Mouse (Mus musculus) WW6 (cell line): ENCODE data around the gene Lrfn3.

Source experiments
- DNase-seq: peaks from one replicate; pipeline ENCODE4 v3.0.0-alpha.2; 2013; ENCODE audit warnings: low read depth, low spot score

The Lrfn3 gene

DNA sequence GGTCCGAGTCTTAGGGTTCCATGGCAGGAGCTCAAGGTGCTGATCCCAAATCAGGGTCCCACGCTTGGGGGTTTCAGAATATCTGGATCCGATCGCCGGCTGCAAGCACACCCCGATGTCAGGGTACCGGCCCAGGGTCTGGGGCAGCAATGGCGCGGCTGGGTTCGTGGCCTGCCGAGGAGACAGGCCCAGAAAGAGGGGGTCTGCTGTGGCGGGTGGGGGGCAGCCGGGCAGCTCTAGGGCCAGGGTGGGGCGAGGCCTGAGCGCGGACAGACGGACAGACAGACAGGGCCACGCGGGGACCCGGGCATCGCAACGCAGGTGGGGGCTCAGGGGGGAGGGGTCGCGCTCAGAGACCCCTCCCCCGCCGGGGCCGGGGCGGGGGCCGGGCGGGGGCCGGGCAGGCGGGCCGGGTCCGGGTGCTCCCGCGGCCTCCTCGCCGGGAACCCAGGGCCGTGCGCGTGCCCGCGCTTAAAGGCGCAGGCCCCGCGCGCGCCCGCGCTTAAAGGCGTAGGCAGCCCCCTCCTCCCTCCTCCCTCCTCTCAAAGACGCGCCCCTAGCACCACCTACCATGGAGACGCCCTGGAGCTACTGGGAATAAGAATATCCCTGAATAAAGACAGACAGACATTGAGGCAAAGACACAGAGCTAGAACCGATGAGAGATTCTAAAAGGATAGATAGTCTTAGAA lies at the start of gene Lrfn3:
TSS of gene Lrfn3 (minus strand) at position 121 of the 692 bp plus-strand sequence.
- DNase-seq = no peak

DNA sequence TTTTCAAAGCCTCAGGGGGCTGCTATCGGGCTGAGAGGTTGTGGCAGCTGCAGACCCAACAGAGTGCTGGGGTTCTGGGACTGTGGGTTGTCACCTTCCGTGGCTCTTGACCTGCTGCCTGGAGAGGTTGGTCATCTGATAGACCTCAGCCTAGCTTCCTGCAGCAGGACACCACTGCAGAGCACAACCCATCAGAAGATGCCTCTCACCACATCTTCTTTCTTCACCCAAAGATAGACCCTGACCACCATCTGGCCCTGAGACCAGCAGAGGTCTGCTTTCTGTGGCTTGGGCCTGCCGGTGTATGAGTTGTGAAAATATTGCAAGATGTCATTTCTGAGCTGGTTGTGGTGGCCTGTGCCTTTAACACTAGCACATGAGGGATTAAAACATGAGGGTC lies 48.5 kb upstream of the Lrfn3 start:
- no peak for DNase-seq

DNA sequence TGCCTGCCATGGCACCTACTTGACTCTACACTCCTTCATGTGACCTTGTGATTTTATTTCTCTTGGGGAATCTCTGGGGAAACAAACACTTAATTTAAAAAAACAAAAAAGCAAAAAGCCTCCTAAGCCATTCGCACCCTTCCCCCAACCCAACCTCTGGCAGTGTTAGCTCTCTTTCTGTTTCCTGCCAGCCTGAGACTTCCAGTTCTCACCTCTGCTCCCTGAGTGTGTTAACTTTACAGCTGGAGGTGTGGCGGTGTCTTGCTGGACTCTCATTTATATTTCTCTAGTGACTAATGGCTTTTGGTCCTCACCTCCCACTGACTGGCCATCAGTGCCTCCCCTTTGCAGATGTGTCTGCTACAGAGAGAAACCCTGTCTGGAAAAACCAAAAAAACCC lies 47.2 kb upstream of the Lrfn3 start:
- DNase-seq = no peak

DNA sequence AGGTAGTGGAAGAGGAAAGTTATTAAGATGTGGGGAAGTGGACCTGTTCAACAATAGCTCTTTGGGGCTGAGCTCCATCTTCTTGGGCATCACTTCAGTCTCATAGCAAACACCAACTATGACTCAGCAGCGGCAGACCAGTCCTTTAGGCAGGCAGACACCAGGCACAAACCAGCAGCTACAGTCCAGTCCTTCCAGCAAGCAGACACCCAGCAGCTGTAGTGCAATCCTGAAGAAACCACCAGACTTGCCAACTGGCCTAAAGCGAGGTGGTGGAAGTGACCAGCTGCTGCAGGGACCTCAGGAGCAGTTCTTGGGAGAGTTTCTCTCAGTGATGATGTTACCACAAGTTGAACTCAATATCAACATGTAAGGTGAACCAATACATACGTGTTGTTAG lies 46.1 kb upstream of the Lrfn3 start:
- no peak for DNase-seq

DNA sequence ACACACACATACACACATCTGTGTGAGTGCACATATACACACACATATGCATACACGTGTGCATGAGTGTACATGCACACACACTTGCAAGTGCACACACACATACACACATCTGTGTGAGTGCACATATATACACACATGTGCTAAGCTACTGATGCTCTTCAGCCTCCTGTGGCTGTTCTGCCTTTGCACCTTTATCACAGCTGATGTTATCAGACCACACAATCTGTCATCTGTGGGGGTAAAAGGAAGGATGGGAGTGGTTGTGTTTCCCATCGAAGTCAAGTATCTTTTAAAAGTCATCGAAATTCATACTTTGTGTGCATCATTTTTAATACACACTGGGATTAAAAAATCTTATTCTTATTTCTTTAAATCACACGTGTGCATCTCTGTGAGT lies 39.8 kb upstream of the Lrfn3 start:
- no peak for DNase-seq

DNA sequence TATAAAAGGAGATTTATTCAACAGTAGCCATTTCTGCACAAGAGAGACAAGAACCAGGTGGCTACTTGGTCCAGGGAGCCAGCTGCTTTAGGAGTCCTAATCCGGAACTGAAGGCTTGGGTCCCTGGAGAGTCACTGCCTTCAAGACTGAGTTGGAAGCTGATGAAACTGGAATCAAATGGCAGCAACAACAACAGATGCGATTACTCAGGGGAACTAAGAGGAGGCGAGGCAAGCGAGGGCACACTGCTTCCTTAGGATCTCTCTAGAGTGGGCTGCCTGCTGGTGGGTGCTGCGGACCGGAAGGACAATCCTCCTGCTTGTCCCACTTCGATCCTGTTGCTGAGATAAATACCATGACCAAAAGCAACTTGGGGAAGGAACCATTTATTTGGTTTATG lies 37.1 kb upstream of the Lrfn3 start:
- no peak for DNase-seq

DNA sequence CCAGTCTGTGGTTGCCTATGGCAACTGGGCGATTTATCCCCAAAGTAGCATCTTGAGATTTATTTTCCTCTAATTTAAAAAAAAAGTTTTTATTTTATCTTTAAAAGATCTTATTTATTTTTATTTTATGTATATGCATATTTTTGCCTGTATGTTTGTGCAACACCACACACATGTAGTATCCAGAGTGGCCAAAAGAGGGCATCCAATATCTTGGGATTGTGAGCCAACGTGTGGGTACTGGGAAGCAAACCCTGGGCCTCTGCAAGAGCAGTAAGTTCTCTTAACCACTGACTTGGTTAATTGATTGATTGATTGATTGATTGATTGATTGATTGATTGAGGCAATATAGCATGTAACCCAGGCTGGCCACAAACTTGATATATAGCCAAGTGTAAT lies 32.3 kb upstream of the Lrfn3 start:
- DNase-seq = no peak

DNA sequence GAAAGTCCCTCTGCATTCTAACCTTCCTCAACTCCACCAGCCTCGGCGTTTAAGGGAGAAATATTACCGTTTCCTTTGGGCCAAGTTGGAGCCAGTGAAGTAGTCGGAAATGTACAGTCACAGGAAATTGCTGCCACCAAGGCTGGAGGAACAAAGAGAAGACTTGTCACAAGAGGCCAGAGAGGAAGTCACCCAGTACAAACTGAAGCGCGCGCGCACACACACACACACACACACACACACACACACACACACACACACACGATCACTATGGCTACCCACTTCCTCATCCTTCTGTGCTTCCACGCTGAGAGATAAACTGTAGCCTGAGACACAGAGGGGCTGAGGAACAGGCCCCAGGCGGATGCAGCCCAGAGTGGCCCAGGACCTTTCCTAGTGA lies 31.8 kb upstream of the Lrfn3 start:
- no peak for DNase-seq

DNA sequence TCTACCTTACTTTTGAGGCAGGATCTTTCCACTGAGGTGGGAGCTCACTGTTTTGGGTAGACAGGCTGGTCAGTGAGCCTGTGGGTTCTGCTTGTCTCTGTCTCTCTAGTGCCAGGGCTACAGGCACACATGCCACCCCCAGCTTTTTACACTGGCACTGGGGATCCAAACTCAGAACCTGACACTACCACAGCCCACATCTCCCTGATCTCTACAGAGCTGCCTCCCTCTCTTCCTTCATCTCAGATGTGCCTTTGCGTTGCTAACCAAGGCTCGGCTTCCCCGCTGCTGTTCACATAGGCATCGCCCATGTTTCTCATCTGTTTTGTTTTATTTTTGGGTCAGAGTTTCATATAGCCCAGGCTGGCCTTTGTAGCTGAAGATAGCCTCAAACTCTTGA lies 31.1 kb upstream of the Lrfn3 start:
- DNase-seq = no peak

DNA sequence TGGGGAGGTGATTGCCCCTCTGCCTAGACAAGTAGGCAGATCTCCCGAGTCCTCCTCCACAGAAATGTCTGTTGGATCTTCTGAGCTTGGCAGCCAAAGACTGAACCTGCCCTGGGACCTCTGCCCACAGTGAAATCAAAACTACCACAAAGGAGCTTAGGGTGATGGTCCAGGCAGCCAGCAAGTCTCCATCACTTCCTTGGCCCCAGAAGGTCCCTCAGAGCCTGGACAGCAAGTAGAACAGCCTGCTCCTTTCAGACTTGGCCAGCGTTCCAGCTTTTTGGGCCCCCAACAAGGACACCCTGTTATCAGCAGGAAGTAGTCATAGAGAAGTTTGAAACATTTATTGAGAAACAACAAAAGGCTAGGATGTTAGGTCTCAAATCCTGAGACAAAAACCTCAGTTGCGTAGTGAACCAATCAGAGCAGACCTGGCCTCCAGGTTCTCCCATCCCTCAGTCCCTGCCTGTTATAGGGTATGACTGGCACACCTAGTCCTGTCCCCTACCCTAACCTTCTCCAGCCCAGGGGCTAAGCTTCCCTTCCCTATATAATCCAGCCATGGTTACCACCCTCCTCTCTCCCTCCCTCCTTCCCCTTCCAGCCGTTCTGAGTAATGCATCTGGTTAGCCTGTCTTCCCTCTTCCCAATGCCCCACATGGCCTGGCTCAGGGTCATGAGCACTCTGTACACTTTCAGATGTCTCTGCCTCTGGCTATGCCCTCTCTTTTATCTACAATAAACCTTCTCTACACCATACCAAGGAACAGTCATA lies 30.4 kb upstream of the Lrfn3 start:
- DNase-seq = no peak

DNA sequence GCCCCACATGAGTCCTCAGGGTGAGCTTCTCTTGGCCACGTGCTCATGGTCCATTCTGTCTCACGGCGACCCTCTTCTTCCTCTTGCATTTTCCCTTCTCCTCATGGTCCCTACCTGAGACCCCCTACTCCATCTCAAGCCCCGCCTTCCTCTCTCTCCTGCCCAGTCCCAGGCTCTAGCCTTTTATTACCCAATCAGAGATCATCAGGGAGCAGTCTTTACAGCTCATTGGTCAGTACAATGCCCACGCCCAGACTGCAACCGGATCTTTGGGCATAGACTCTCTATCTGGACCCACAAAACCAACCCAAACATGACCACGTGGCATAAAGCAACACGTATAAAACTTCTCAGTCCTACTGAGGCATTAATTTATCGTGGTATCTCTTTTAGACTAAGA lies 21.5 kb upstream of the Lrfn3 start:
- DNase-seq = no peak

DNA sequence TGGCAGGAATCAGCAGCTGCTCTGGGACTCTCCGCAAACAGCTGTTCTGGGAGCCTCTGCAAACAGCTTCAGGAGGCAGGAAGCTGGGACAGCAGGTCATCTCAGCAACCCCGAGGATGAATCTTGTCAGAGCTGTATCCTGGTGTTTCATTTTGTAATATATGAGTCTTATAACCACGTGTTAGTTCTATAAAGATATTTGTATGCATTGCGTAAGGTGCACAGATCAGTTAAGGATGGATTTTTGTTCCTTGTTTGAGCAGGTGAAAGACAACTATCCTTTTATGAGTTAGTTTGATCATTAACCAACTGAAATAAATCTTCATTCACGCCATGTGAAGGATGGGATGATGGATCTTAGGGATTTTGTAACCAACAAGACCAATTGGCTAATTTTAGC lies 17.5 kb upstream of the Lrfn3 start:
- DNase-seq = no peak

DNA sequence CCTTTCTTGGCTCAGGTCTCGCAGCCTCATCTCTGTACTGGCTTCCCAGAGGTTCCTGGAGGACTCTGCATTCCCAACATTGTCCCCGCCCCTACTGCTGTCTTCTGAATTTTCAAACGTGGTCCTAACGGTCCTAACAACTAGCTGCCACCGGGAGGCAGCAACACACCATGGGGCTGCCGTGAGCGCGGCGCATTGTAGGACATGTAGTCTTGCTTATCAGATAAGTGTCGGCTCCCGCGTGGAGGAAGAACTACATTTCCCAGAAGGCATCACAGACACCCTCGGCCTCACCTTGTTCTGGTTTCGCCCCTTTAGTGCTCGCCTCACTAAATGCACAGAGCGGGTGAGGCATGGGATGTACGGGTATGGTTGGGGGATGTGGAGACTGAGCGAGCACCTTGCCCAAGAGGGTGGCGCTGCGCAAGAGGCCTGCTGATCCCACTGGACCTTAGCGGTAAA lies 11.0 kb upstream of the Lrfn3 start:
- DNase-seq = peak; percentile 93

DNA sequence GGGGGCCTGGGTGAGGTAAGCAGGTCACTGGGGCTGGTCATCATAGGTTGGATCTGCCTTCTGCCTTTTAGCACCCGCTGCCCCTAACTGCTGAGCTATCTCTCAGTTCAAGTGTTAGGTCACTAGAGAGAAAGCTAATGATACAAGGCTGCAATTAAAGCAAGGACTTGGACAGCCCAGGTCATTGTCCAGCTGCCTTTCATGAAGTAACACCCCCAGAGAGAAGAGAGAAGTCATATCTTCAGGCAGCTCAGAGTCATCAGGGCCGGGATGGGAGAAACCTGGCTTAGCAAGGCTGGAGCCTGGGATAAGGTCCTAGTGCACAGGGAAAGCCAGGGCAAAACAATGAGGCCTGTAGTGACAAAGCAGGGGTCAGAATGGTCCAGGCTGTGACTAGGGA lies 4.9 kb upstream of the Lrfn3 start:
- no peak for DNase-seq

DNA sequence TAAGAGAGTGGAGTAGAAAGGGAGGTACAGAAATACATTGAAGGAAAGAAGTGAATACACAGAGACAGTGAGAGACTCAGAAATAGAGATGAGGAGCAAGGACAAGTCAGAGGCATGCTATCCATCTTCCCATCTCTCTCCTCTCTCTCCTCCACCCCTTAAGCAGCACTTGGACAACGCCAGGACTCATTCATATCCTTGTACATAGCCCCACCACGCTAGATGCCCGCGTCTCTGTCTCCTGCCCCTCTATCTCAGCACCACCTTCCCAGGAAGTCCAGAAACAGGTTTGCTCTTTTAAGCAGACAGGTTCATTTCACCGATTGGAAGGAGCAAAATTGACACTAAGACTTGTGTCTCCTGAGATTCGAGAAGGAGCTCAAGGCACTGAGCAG lies 769 bp upstream of the Lrfn3 start:
- no peak for DNase-seq

DNA sequence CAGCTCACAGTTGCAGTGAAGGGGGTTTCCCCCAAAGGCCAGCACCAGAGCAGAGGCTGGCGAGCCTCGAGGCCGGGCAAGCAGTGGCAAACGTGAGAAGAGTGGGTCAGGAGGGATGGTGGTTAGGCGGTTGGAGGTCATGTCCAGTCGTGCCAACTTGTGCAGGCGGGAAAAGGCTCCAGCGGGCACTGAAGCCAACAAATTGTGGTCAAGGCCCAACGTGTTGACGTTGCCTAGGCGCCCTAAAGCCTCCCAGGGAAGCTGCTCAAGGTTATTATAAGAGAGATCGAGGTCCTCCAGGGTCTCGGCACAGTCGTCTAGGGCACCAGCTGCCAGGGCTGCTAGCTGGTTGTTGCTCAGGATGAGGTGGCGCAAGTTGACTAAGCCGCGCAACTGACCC lies 2.5 kb downstream of the Lrfn3 start:
- DNase-seq = no peak

DNA sequence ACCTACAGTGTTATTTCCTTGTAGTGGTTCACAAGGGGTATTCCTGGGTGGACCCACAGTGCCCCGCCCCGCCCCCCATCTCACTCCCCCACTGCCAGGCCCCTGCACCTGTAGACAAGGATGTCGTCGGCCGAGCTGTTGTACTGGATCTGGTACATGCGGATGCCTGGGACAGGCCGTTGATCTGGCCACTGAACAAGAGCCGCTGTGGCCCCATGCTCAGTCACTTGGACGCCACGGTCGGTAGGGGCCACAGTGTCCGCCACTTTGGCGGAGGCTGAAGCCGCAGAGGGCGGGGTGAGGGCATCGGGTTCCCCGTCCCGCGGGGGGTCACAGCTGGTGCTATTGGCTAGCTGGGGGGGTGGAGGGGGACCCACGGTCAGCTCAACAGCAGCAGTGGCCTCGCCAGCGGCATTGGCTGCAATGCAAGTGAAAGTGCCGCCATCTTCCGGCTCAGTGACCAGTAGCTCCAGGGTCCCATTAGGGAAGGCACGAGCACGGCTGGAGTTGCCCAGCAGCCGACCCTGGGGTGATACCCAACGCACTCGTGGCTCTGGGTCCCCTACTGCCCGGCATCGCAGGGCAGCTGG lies 3.2 kb downstream of the Lrfn3 start:
- DNase-seq = no peak

DNA sequence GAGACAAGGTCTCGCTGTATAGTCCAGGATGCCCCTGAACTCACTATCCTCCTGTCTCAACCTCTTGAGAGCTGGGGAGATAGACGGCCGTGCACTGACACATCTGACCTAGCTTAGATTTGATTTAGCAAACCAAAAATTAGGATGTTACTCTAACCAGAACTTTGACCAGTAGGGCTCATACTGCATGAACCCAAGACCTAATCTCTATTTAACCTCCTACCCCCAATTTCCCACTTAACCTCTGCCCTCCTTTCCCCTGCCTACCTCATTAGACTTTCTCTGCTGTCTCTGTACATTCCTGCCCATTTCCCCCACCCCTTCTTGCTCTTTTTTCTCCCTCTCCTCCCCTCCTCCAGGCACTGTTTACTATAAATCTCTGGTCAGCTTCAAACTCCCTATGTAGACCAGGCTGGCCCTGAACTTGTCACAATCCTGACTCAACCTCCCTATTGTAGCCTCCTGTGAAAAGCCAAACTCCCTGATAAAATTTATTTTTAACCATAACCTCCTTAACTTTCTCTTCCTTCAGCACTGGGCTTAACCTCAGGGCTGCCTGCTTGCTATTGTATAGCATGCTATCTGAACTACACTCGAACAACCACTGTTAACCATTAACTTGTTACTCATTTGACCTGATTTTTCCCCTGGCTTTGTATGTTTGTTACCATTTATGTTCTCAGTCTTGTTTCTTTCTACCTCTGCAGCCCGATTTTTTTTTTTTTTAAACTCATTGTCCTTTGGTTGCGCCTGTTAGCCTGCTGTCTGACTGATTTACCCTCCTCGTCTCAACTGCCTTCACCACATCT lies 4.0 kb downstream of the Lrfn3 start:
- no peak for DNase-seq

DNA sequence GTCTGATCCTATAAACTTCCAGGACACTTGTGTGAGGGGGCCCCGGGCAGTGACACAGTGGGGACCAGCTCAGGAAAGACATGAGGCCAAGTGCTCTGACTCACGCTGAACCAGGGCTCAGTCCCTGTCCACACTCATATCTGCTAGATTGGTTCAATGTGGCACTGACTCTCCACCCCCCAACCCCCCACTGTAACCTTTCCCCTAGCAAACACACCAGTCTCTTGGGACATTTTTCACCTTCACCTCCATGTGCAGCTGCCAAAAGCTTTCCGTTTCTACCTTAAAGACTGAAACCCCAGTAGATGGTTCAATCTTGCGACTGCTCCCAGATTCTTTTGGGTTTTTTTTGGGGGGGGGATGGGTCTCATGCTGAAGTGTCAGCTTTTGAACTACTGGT lies 8.5 kb downstream of the Lrfn3 start:
- no peak for DNase-seq

DNA sequence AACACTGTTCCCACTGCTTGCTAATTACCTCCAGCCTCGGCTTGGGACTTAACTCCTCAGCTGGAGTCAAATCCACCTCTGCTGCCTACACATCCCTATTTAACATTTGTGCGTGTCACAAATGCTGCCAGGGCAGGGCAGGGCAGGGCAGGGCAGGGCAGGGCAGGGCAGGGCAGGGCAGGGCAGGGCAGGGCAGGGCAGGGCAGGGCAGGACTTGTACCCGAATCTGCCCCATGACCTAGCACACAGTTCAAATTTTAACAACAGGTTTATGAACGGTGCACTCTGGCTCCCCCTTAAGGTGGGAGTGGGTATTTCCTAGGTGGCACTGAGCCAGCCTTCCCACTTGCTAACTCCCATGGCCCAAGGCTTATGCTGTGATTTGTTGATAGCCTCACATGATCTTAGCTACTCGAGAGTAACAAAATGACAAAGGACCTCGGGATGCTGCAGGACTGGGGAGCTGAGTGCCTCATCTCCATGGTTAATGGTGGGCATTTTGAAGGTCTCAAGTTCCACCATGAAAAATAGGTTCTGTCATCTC lies 9.2 kb downstream of the Lrfn3 start:
- no peak for DNase-seq

DNA sequence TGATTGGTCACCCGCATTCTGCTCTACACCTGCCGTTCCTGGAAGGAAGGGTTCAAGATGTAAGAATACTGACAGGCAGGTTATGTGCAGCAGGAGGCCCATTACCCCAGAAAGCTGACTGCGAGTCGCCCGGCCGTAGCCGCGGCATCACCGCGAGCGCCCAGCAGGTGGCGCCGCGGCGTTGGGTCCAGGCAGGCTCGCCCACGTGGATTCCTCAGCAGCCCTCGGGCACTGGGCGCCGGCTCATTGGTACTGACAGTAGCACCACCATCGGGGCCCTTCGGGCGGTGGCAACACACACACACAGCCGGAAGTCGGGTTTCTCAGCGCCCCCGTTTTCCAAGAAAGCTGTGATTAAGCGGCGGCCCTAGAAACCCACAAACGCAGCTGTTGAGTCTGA lies 14.7 kb downstream of the Lrfn3 start:
- DNase-seq = peak; percentile 78
